Mouse (Mus musculus) limb, embryonic 14.5 days (tissue): ENCODE measurements around the gene Lasp1. TPM values are rescaled to one million over a fixed set of nuclear protein-coding genes. Genes with fewer than 3 reads are reported as not detected.

Source experiments
- ATAC-seq: fragments of 200-750 bp; cut with Nextera tagmentation; 2 replicates; pipeline ENCODE4 v1.8.0; 2017; ENCODE audit warnings: low read depth, moderate number of reproducible peaks, moderate TSS enrichment; ENCODE audit not compliant: low FRiP score
- DNase-seq: peaks from one replicate; pipeline ENCODE4 v3.0.0-alpha.2; 2015; ENCODE audit warnings: low spot score
- H3K27ac ChIP-seq: fragments of 300-500 bp; sonication (generic); replicated peaks from 2 replicates; pipeline ENCODE4 v1.5.1; 2014; ENCODE audit warnings: low read depth, mild to moderate bottlenecking, low read length, moderate library complexity, mixed read lengths
- H3K27me3 ChIP-seq: fragments of 300-500 bp; sonication (generic); 2 replicates; pipeline ENCODE4 v1.6.1; 2014; ENCODE audit warnings: low read length, mixed read lengths; ENCODE audit not compliant: control insufficient read depth, insufficient read depth
- H3K36me3 ChIP-seq: fragments of 300-500 bp; sonication (generic); 2 replicates; pipeline ENCODE4 v1.6.1; 2014; ENCODE audit warnings: mild to moderate bottlenecking, low read length, moderate library complexity, mixed read lengths; ENCODE audit not compliant: control insufficient read depth, insufficient read depth
- H3K4me1 ChIP-seq: fragments of 300-500 bp; sonication (generic); 2 replicates; pipeline ENCODE4 v1.6.1; 2014; ENCODE audit warnings: antibody characterized with exemption, low read length, mixed read lengths; ENCODE audit not compliant: control insufficient read depth, insufficient read depth
- H3K4me2 ChIP-seq: fragments of 300-500 bp; sonication (generic); replicated peaks from 2 replicates; pipeline ENCODE4 v1.6.1; 2014; ENCODE audit warnings: low read depth, mild to moderate bottlenecking, low read length, moderate library complexity; ENCODE audit not compliant: severe bottlenecking
- H3K4me3 ChIP-seq: fragments of 300-500 bp; sonication (generic); replicated peaks from 2 replicates; pipeline ENCODE4 v1.5.1; 2014; ENCODE audit warnings: low read length
- H3K9ac ChIP-seq: fragments of 300-500 bp; sonication (generic); 2 replicates; pipeline ENCODE4 v1.6.1; 2014; ENCODE audit warnings: mild to moderate bottlenecking, low read depth, low read length, moderate library complexity; ENCODE audit not compliant: severe bottlenecking
- H3K9me3 ChIP-seq: fragments of 300-500 bp; sonication (generic); 2 replicates; pipeline ENCODE4 v1.6.1; 2016; ENCODE audit warnings: low read length; ENCODE audit not compliant: control insufficient read depth
- POLR2A ChIP-seq: fragments of 200-500 bp; IDR thresholded peaks from 2 replicates; pipeline ENCODE4 v1.8.0; 2012; ENCODE audit warnings: inconsistent platforms, mild to moderate bottlenecking, moderate library complexity, borderline replicate concordance; ENCODE audit not compliant: insufficient read depth, insufficient read length; ENCODE audit errors: extremely low read depth
- WGBS: fragments of 180-500 bp; shearing (Covaris S2); extraction: QIAGEN DNeasy Blood & Tissue Kit; methylation state at CpG from one replicate; pipeline ENCODE4 v1.1.7; 2014; 5-methylcytosine and 5-hydroxymethylcytosine counted together
- polyA plus RNA-seq, 2 experiments: library from polyadenylated mRNA; depleted of rRNA in 1 of 2; stranded (reverse) in 1 of 2; unstranded in 1 of 2; fragments of >200 nt; fragmentation: Nextera tagmentation in 1 of 2; extraction: Ambion mirVana in 1 of 2; gene quantifications; 2 replicates each; pipeline versions ENCODE4 v1.2.1 to v1.2.3; 2012 to 2014

Lasp1 gene
- polyA plus RNA-seq, 2 experiments = 95.7 to 105 TPM

- no peaks in the 10 kb centered on the region for H3K36me3 ChIP-seq
- H3K4me3 ChIP-seq = no peak overlapping the region
- no peak overlapping the region for H3K9ac ChIP-seq
- no peak overlapping the region for H3K4me2 ChIP-seq
- H3K9me3 ChIP-seq = no peaks in the 10 kb centered on the region
- WGBS = 78% methylated on average over 1 of the region's 1 CpGs
- ATAC-seq (no peak), DNase-seq (no peak)
- H3K27ac ChIP-seq = no peak overlapping the region
- H3K4me1 ChIP-seq = no peaks in the 10 kb centered on the region
- no peak for TF ChIP-seq POLR2A
- H3K27me3 ChIP-seq = no peaks in the 10 kb centered on the region
Measured at GRCm38 (mm10) chr11:97874396-97874795, 75.6 kb downstream of the Lasp1 start.

DNA sequence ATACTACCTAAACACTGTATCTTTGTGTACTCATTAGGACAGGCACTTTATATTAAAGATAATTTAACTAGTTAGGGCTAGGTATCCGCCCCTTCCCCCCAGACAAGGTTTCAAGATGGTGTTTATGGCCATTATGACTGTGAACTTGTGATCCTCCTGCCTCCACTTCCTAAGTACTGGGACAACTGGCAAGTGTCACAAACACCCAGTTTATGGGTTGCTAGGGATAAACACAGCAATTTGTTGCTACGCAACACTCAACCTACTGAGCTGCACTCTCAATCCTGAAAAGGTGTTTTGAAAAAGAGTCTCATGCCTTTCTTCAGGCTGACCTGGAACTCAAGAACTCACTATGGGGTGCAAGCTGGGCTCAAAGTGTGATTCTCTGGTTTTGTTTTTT is 78.5 kb downstream of the Lasp1 start:
- Histone ChIP-seq H3K27me3 (no peaks in the 10 kb centered on the region), H3K9ac (no peak overlapping the region), H3K36me3 (no peaks in the 10 kb centered on the region), H3K9me3 (no peaks in the 10 kb centered on the region), H3K27ac (no peak overlapping the region), H3K4me1 (no peaks in the 10 kb centered on the region), H3K4me2 (no peak overlapping the region), H3K4me3 (no peak overlapping the region)
- DNase-seq (no peak), ATAC-seq (no peak)
- TF ChIP-seq POLR2A = no peak
- 25% methylated on average over 2 of the region's 2 CpGs for WGBS

DNA sequence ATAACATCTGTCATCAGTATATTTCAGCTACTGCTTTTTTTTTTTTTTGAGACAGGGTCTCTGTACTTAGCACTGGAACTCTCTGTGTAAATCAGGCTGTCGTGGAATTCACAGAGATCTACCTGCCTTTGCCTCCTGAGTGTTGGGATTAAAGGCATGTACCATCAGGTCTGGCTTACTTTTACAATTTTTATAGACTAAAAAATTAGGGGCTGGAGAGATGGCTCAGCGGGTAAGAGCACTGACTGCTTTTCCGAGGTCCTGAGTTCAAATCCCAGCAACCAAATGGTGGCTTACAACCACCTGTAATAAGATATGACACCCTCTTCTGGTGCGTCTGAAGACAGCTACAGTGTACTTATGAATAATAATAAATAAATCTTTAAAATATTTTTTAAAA is 81.6 kb downstream of the Lasp1 start:
- no peaks in the 10 kb centered on the region for H3K4me1 ChIP-seq
- no peak overlapping the region for H3K4me2 ChIP-seq
- DNase-seq (no peak), ATAC-seq (no peak)
- no peak for TF ChIP-seq POLR2A
- no peak overlapping the region for H3K27ac ChIP-seq
- H3K36me3 ChIP-seq = no peaks in the 10 kb centered on the region
- no peaks in the 10 kb centered on the region for H3K27me3 ChIP-seq
- 81% methylated on average over 4 of the region's 4 CpGs for WGBS
- H3K4me3 ChIP-seq = no peak overlapping the region
- H3K9ac ChIP-seq = no peak overlapping the region
- no peaks in the 10 kb centered on the region for H3K9me3 ChIP-seq

GRCm38 (mm10) chr11:97883542-97883917 is 84.7 kb downstream of the Lasp1 start:
- no peaks in the 10 kb centered on the region for H3K9me3 ChIP-seq
- peak overlapping the region; percentile 55 for H3K4me2 ChIP-seq
- no peaks in the 10 kb centered on the region for H3K4me1 ChIP-seq
- peak overlapping the region; percentile 80 for H3K27ac ChIP-seq
- peak overlapping the region; percentile 55 for H3K4me3 ChIP-seq
- WGBS = 6% methylated on average over 26 of the region's 26 CpGs
- H3K27me3 ChIP-seq = no peaks in the 10 kb centered on the region
- H3K9ac ChIP-seq = peak overlapping the region; percentile 61
- DNase-seq (peak; percentile 80), ATAC-seq (no peak; the same call in 1 of the 2 replicates)
- no peak for TF ChIP-seq POLR2A
- H3K36me3 ChIP-seq = no peaks in the 10 kb centered on the region

DNA sequence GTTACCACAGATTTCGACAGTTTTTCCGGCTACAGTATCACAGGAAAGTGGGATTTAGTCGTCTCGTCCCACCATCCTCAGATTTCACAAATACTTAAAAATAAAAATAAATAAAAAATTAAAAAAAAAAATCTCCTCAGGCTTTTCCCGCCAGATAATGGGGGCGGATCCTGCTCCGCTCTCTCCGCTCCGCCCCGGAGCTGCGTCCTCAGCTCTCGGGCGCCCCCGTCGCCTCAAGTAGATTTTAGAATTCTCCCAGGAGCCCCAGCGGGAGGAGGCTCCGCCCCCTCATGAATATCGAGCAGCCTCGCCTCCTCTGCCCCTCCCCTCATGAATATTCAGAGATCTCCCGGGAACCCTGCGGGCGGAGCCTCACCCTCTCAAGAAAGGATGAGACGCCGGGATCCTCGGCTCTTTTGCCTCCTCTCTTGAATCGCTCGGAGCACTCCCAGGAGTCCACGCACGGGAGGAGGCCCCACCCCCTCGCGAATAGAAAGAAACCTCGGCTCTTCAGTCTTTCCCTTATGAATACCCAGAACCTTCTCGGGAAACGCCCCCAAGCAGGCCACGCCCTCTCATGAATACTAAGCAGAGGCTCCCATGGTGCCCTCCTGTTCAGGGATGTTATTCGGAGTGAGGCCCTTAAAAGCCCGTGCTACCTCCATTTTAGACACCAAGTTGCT is 85.3 kb downstream of the Lasp1 start, which contains the start of gene Fbxo47:
Gene Fbxo47 (minus strand): TSS at position 237 of the 683 bp plus-strand sequence.
- 0 out of 2 replicates have a peak, but pooled peaks have one; percentile 46 for TF ChIP-seq POLR2A
- Histone ChIP-seq H3K4me2 (peak within 1 kb of the TSS; percentile 55), H3K4me3 (peak within 1 kb of the TSS; percentile 55), H3K9ac (peak within 1 kb of the TSS; percentile 61), H3K27ac (peak within 1 kb of the TSS; percentile 80), H3K27me3 (no peaks in the 10 kb centered on the region), H3K36me3 (no peaks in the 10 kb centered on the region), H3K9me3 (no peaks in the 10 kb centered on the region), H3K4me1 (no peaks in the 10 kb centered on the region)
- WGBS = 1% methylated on average over 34 of the region's 37 CpGs
- DNase-seq = peak; percentile 98
- ATAC-seq = peak; percentile 93
